Mouse (Mus musculus) C2C12 (cell line): ENCODE data around the gene Capn10.

Experiments used
- CEBPB ChIP-seq: IDR thresholded peaks from one replicate; pipeline ENCODE4 v1.6.1; 2011; ENCODE audit warnings: low read depth, mild to moderate bottlenecking, control low read depth, moderate library complexity
- CTCF ChIP-seq: IDR thresholded peaks from one replicate; pipeline ENCODE4 v1.5.1; 2011; ENCODE audit not compliant: control insufficient read depth, insufficient read depth, insufficient read length
- MAX ChIP-seq: IDR thresholded peaks from one replicate; pipeline ENCODE4 v1.6.1; 2011; ENCODE audit warnings: mild to moderate bottlenecking, control low read depth
- USF1 ChIP-seq: IDR thresholded peaks from one replicate; pipeline ENCODE4 v1.6.1; 2011; ENCODE audit warnings: low read depth, mild to moderate bottlenecking, control low read depth, moderate library complexity

- TF ChIP-seq CTCF (no peak), USF1 (no peak), MAX (no peak), CEBPB (no peak)
Observed at GRCm38 (mm10) chr1:92920474-92921200, 13.5 kb upstream of the Capn10 start.
